9 mouse cellular contexts compared by ENCODE assay signal in the genomic region with DNA sequence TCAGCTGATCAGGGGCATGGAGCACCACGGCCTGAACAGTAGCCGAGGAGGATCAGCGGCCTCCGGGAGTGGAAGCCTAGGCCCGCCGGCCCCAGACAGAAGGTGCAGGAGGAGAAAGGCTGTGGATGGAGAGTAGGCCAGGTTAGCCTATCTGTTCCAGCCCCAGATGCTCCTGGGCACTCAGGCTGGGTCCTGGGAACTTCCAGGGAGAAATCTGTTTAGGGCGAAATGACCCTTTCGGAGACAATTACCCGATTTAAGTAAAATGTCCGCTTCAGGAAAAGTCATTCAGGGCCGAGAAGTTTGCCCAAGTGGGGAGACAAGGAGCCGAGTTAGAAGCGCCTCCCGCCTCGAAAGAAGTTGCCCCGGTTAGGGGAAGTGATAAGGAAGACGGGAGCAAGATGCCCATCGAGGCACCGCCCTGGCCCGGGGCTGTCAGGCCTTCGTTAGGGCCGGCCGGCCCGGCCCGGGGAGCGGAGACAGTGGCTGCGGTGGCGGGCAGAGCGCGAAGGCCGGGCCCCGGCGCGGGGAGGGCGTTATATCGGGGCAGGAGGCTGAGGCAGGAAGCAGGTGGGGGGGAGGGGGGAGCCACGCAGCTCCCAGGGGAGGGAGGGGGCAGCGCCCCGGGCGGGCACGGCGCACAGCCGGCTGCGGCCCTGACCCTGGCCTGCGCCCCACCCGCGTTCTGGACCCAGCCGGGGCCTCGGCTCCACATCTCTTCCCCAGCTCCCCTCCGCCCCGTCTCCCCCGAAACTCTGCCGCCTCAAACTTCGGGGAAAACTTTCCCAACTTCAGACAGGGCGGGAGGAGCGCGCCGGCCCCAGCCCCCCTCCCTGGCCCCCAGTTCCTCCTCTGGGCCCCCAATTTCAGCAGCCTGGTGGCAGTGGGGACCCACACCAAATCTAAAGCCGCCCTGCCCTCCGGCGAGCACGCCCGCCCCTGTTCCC. TPM values are rescaled to one million over a fixed set of nuclear protein-coding genes. Genes with fewer than 3 reads are reported as not detected.
DNase-seq lines count a peak whose midpoint lies in the region; ATAC-seq and TF ChIP-seq lines count a peak whose summit lies in the region.
"Had no signal": no experiment of that assay in that cellular context is flagged by ENCODE, and none has a peak within 500 bp of the region (broad histone marks: within the 10 kb centered on the region; RNA-seq: fewer than 3 reads in every experiment).

No protein-coding gene starts in this region.

- no peak for TF ChIP-seq CTCF in gastrocnemius, adult 2 months (IDR thresholded peaks at IDR 0.05)
- no peak for TF ChIP-seq CTCF in E14TG2a.4 (conservative IDR thresholded peaks at IDR 0.05; ENCODE audit: low read length)

- peaks cover 70% of the 10 kb centered on the region for H3K4me1 ChIP-seq in E14TG2a.4 (replicated peaks; ENCODE audit: low read depth, low read length)
- peaks cover 65% of the 10 kb centered on the region for H3K4me1 ChIP-seq in forebrain, embryonic 15.5 days
- H3K4me1 ChIP-seq in intestine, embryonic 16.5 days (ENCODE audit: control insufficient read depth, insufficient read depth, low read length), result peaks cover 66% of the 10 kb centered on the region
- H3K4me1 ChIP-seq in midbrain, embryonic 12.5 days, result peaks cover 69% of the 10 kb centered on the region

- peaks cover 9% of the 10 kb centered on the region for H3K36me3 ChIP-seq in E14TG2a.4 (ENCODE audit: insufficient read depth, low read length)
- H3K36me3 ChIP-seq in forebrain, embryonic 15.5 days, result peaks cover 6% of the 10 kb centered on the region; the same call in 1 of the 2 replicates
- H3K36me3 ChIP-seq in intestine, embryonic 16.5 days (ENCODE audit: control insufficient read depth, insufficient read depth, low read length), result peaks cover 9% of the 10 kb centered on the region
- peaks cover 8% of the 10 kb centered on the region for H3K36me3 ChIP-seq in midbrain, embryonic 12.5 days

- peak overlapping the region; percentile 94 for H3K4me3 ChIP-seq in gastrocnemius, adult 2 months
- H3K4me3 ChIP-seq in E14TG2a.4 (replicated peaks; ENCODE audit: low read length), result peak overlapping the region; percentile 79
- H3K4me3 ChIP-seq in forebrain, embryonic 15.5 days, result peak overlapping the region; percentile 45
- peak overlapping the region; percentile 77 for H3K4me3 ChIP-seq in intestine, embryonic 16.5 days (ENCODE audit: low read length)
- peak overlapping the region; percentile 46 for H3K4me3 ChIP-seq in midbrain, embryonic 12.5 days

- peak overlapping the region; percentile 25 for H3K9ac ChIP-seq in forebrain, embryonic 15.5 days (replicated peaks)
- H3K9ac ChIP-seq in intestine, embryonic 16.5 days (ENCODE audit: low read depth, low read length), result peak overlapping the region; percentile 77
- H3K9ac ChIP-seq in midbrain, embryonic 12.5 days (replicated peaks), result peak overlapping the region; percentile 50; the same call in 1 of the 2 replicates

- no peak for ATAC-seq in forebrain, embryonic 15.5 days (replicated peaks)
- no peak for ATAC-seq in intestine, embryonic 16.5 days
- no peak for ATAC-seq in midbrain, embryonic 12.5 days (ENCODE audit: low FRiP score, low read depth)

- peak overlapping the region; percentile 92 for H3K27ac ChIP-seq in gastrocnemius, adult 2 months
- H3K27ac ChIP-seq in forebrain, embryonic 15.5 days (replicated peaks), result no peak overlapping the region
- peak overlapping the region; percentile 96 for H3K27ac ChIP-seq in intestine, embryonic 16.5 days (ENCODE audit: low read length)
- H3K27ac ChIP-seq in midbrain, embryonic 12.5 days (replicated peaks), result no peak overlapping the region

- intact Hi-C loops in gastrocnemius, adult 2 months (cut with DNase I), result loop anchor here (5.0 kb wide), 1 partner anchor 121 kb away; no protein-coding TSS in a partner anchor

- H3K9me3 ChIP-seq in E14TG2a.4 (ENCODE audit: low read length), result no peaks in the 10 kb centered on the region
- no peaks in the 10 kb centered on the region for H3K9me3 ChIP-seq in forebrain, embryonic 15.5 days
- H3K9me3 ChIP-seq in intestine, embryonic 16.5 days (ENCODE audit: control insufficient read depth, low read length), result no peaks in the 10 kb centered on the region
- no peaks in the 10 kb centered on the region for H3K9me3 ChIP-seq in midbrain, embryonic 12.5 days

- DNase-seq in gastrocnemius, adult 2 months, result peak; percentile 78
- DNase-seq in gastrocnemius, adult 8-10 months (ENCODE audit: low spot score in 2 of 2), result no peak
- no peak for DNase-seq in c-Kit-positive CD71-positive TER-119-positive erythroid progenitor cells, embryonic 14.5 days (ENCODE audit: low spot score)
- no peak for DNase-seq in ovary, adult 18-20 months (ENCODE audit: low spot score)

- peak overlapping the region; percentile 86 for H3K4me2 ChIP-seq in forebrain, embryonic 15.5 days (replicated peaks)
- peak overlapping the region; percentile 97 for H3K4me2 ChIP-seq in intestine, embryonic 16.5 days (ENCODE audit: low read depth, low read length)
- peak overlapping the region; percentile 65 for H3K4me2 ChIP-seq in midbrain, embryonic 12.5 days (replicated peaks)

- peaks cover 99% of the 10 kb centered on the region for H3K27me3 ChIP-seq in E14TG2a.4 (ENCODE audit: insufficient read depth, low read length)
- H3K27me3 ChIP-seq in forebrain, embryonic 15.5 days, result peaks cover 80% of the 10 kb centered on the region
- H3K27me3 ChIP-seq in intestine, embryonic 16.5 days (replicated peaks; ENCODE audit: control insufficient read depth, insufficient read depth, low read length), result peaks cover 59% of the 10 kb centered on the region
- peaks cover 100% of the 10 kb centered on the region for H3K27me3 ChIP-seq in midbrain, embryonic 12.5 days

- WGBS in forebrain, embryonic 15.5 days, result 5% methylated on average over 49 of the region's 63 CpGs
- 7% methylated on average over 53 of the region's 63 CpGs for WGBS in intestine, embryonic 16.5 days
- WGBS in midbrain, embryonic 12.5 days, result 2% methylated on average over 30 of the region's 63 CpGs

RNA-seq across cellular contexts. Expression of a gene that starts 1.4 kb away (rescaled TPM):
- 1 to 10 TPM; 4.6 to 6.6 TPM for total RNA-seq in gastrocnemius, adult 2 months (2021)
- total RNA-seq in gastrocnemius, adult 8-10 months (2022), result 1 to 10 TPM; 2.7 to 5.0 (median 4.0) TPM
- polyA plus RNA-seq in forebrain, embryonic 15.5 days (2015; fragmentation: Nextera tagmentation; extraction: Ambion mirVana), result 2.1 and 2.2 TPM in 2 replicates
- 7.1 and 8.6 TPM in 2 replicates for polyA plus RNA-seq in intestine, embryonic 16.5 days (2015; fragmentation: Nextera tagmentation; extraction: Ambion mirVana)
- polyA plus RNA-seq in midbrain, embryonic 12.5 days (2016; fragmentation: Nextera tagmentation; extraction: Ambion mirVana), result 3.7 and 4.8 TPM in 2 replicates
- total RNA-seq: hematopoietic stem cell, adult 5-6 weeks had no signal

RNA-seq across cellular contexts. Expression of a gene that starts 10.7 kb away (rescaled TPM):
- 1 to 10 TPM; 2.5 to 3.6 TPM for total RNA-seq in gastrocnemius, adult 2 months (2021)
- total RNA-seq in gastrocnemius, adult 8-10 months (2022), result 1 to 10 TPM; 2.0 to 4.5 (median 2.3) TPM
- 15.4 and 21.6 TPM in 2 replicates for polyA plus RNA-seq in forebrain, embryonic 15.5 days (2015; fragmentation: Nextera tagmentation; extraction: Ambion mirVana)
- polyA plus RNA-seq in intestine, embryonic 16.5 days (2015; fragmentation: Nextera tagmentation; extraction: Ambion mirVana), result 18.7 and 23.9 TPM in 2 replicates
- 23.2 and 24.9 TPM in 2 replicates for polyA plus RNA-seq in midbrain, embryonic 12.5 days (2016; fragmentation: Nextera tagmentation; extraction: Ambion mirVana)

RNA-seq across cellular contexts. Expression of a gene that starts 23.1 kb away (rescaled TPM):
- total RNA-seq in gastrocnemius, adult 2 months (2021), result 1 to 10 TPM; 5.5 to 6.2 TPM
- 1 to 10 TPM; 4.2 to 6.9 (median 5.4) TPM for total RNA-seq in gastrocnemius, adult 8-10 months (2022)
- 14.8 and 16.2 TPM in 2 replicates for polyA plus RNA-seq in forebrain, embryonic 15.5 days (2015; fragmentation: Nextera tagmentation; extraction: Ambion mirVana)
- 20.3 and 22.7 TPM in 2 replicates for polyA plus RNA-seq in intestine, embryonic 16.5 days (2015; fragmentation: Nextera tagmentation; extraction: Ambion mirVana)
- 15.8 and 17.6 TPM in 2 replicates for polyA plus RNA-seq in midbrain, embryonic 12.5 days (2016; fragmentation: Nextera tagmentation; extraction: Ambion mirVana)

RNA-seq across cellular contexts. Expression of a gene that starts 25.7 kb away (rescaled TPM):
- total RNA-seq in gastrocnemius, adult 2 months (2021), result 1 to 10 TPM in 1 of 2 experiments, under 1 TPM in 1; 0.54 to 1.1 TPM
- total RNA-seq in gastrocnemius, adult 8-10 months (2022), result 1 to 10 TPM in 1 of 4 experiments, under 1 TPM in 3; 0.63 to 1.3 (median 0.94) TPM
- 5.6 and 6.9 TPM in 2 replicates for polyA plus RNA-seq in forebrain, embryonic 15.5 days (2015; fragmentation: Nextera tagmentation; extraction: Ambion mirVana)
- polyA plus RNA-seq in intestine, embryonic 16.5 days (2015; fragmentation: Nextera tagmentation; extraction: Ambion mirVana), result 1.5 and 1.6 TPM in 2 replicates
- polyA plus RNA-seq in midbrain, embryonic 12.5 days (2016; fragmentation: Nextera tagmentation; extraction: Ambion mirVana), result 9.3 and 10.2 TPM in 2 replicates

Comparison
In these comparisons a context has a peak if more than half of its experiments do, and no peak if none do; other contexts are left out.
1. H3K27ac ChIP-seq: peak in gastrocnemius, adult 2 months (single experiment) and intestine, embryonic 16.5 days (single experiment); none in forebrain, embryonic 15.5 days (single experiment) and midbrain, embryonic 12.5 days (single experiment).
2. H3K9ac ChIP-seq: peak in every context shown above with its lines; median percentile 77 in intestine, embryonic 16.5 days; 50 in midbrain, embryonic 12.5 days; 25 in forebrain, embryonic 15.5 days.
3. Peak in every context shown above with its lines, with median percentiles within 50 percentile points of each other: H3K4me3 ChIP-seq and H3K4me2 ChIP-seq.